Mouse (Mus musculus): ENCODE data around the gene Hsd3b5. TPM values are rescaled to one million over a fixed set of nuclear protein-coding genes. Genes with fewer than 3 reads are reported as not detected.
"Not testable (repeated sequence)": the region's sequence is repeated elsewhere in the genome, so short reads cannot be mapped to it uniquely, and the experiment has no call there.

The Hsd3b5 gene
- polyA plus RNA-seq (2015; fragmentation: Nextera tagmentation; extraction: Ambion mirVana), result not detected in 2 replicates

GRCm38 (mm10) chr3:98630152-98630551 lies at the start of gene Hsd3b5:
TSS of gene Hsd3b5 (minus strand) at chr3:98630252.
- no peak within 1 kb of the TSS for H3K4me2 ChIP-seq
- H3K4me1 ChIP-seq, result no peaks in the 10 kb centered on the region
- ATAC-seq (ENCODE audit: insufficient read depth, low FRiP score, low read depth), result no peak

GRCm38 (mm10) chr3:98635145-98635544 lies 5.1 kb upstream of the Hsd3b5 start:
- 76% methylated on average over 1 of the region's 1 CpGs for WGBS
- Histone ChIP-seq H3K9ac (no peak overlapping the region), H3K27ac (no peak overlapping the region), H3K4me1 (no peaks in the 10 kb centered on the region), H3K4me3 (replicated peaks) (no peak overlapping the region), H3K27me3 (replicated peaks) (no peaks in the 10 kb centered on the region), H3K36me3 (no peaks in the 10 kb centered on the region), H3K4me2 (no peak overlapping the region), H3K9me3 (no peaks in the 10 kb centered on the region)
- ATAC-seq (ENCODE audit: insufficient read depth, low FRiP score, low read depth), result no peak

More at GRCm38 (mm10) chr3:98630152-98630551, at the start of gene Hsd3b5:
- H3K4me3 ChIP-seq (replicated peaks), result no peak within 1 kb of the TSS
- H3K9ac ChIP-seq, result no peak within 1 kb of the TSS
- H3K27ac ChIP-seq, result no peak within 1 kb of the TSS
- no peaks in the 10 kb centered on the region for H3K27me3 ChIP-seq (replicated peaks)
- no peaks in the 10 kb centered on the region for H3K9me3 ChIP-seq
- no peaks in the 10 kb centered on the region for H3K36me3 ChIP-seq

- Histone ChIP-seq H3K4me3 (replicated peaks) (no peak overlapping the region), H3K27ac (no peak overlapping the region), H3K9me3 (no peaks in the 10 kb centered on the region), H3K4me2 (no peak overlapping the region), H3K9ac (no peak overlapping the region), H3K27me3 (replicated peaks) (no peaks in the 10 kb centered on the region), H3K4me1 (no peaks in the 10 kb centered on the region), H3K36me3 (no peaks in the 10 kb centered on the region)
- WGBS, result 79% methylated on average over 3 of the region's 3 CpGs
- no peak for ATAC-seq (ENCODE audit: insufficient read depth, low FRiP score, low read depth)
Measured at GRCm38 (mm10) chr3:98629633-98630032, 419 bp downstream of the Hsd3b5 start.

- H3K27me3 ChIP-seq (replicated peaks); H3K4me1 ChIP-seq; H3K4me3 ChIP-seq (replicated peaks); H3K36me3 ChIP-seq; ATAC-seq (ENCODE audit: insufficient read depth, low FRiP score, low read depth); H3K9ac ChIP-seq; H3K9me3 ChIP-seq; H3K4me2 ChIP-seq; H3K27ac ChIP-seq: not testable (repeated sequence)
- WGBS, result 52% methylated on average over 1 of the region's 1 CpGs
Measured at GRCm38 (mm10) chr3:98616786-98617185, 13.3 kb downstream of the Hsd3b5 start.

GRCm38 (mm10) chr3:98616244-98616643 lies 13.8 kb downstream of the Hsd3b5 start:
- H3K4me3 ChIP-seq (replicated peaks); H3K4me1 ChIP-seq; H3K9ac ChIP-seq; ATAC-seq (ENCODE audit: insufficient read depth, low FRiP score, low read depth); H3K27ac ChIP-seq; H3K4me2 ChIP-seq; H3K9me3 ChIP-seq; H3K36me3 ChIP-seq; H3K27me3 ChIP-seq (replicated peaks): not testable (repeated sequence)
- 26% methylated on average over 2 of the region's 2 CpGs for WGBS

- H3K27me3 ChIP-seq (replicated peaks); H3K27ac ChIP-seq; H3K9ac ChIP-seq; ATAC-seq (ENCODE audit: insufficient read depth, low FRiP score, low read depth); H3K36me3 ChIP-seq; H3K4me1 ChIP-seq; H3K4me2 ChIP-seq; H3K9me3 ChIP-seq; H3K4me3 ChIP-seq (replicated peaks): not testable (repeated sequence)
- WGBS, result 57% methylated on average over 2 of the region's 2 CpGs
Measured at GRCm38 (mm10) chr3:98614406-98614927, 15.6 kb downstream of the Hsd3b5 start.

GRCm38 (mm10) chr3:98613963-98614362 lies 16.1 kb downstream of the Hsd3b5 start:
- Histone ChIP-seq H3K9ac (no peak overlapping the region), H3K9me3 (no peaks in the 10 kb centered on the region), H3K36me3 (no peaks in the 10 kb centered on the region), H3K27me3 (replicated peaks) (no peaks in the 10 kb centered on the region), H3K4me2 (no peak overlapping the region), H3K4me3 (replicated peaks) (no peak overlapping the region), H3K27ac (no peak overlapping the region), H3K4me1 (no peaks in the 10 kb centered on the region)
- no peak for ATAC-seq (ENCODE audit: insufficient read depth, low FRiP score, low read depth)

GRCm38 (mm10) chr3:98613540-98613939 lies 16.5 kb downstream of the Hsd3b5 start:
- H3K9me3 ChIP-seq; H3K27me3 ChIP-seq (replicated peaks); ATAC-seq (ENCODE audit: insufficient read depth, low FRiP score, low read depth); H3K4me2 ChIP-seq; H3K9ac ChIP-seq; H3K4me3 ChIP-seq (replicated peaks); H3K36me3 ChIP-seq; H3K27ac ChIP-seq; H3K4me1 ChIP-seq: not testable (repeated sequence)

- no peak for ATAC-seq (ENCODE audit: insufficient read depth, low FRiP score, low read depth)
- Histone ChIP-seq H3K36me3 (no peaks in the 10 kb centered on the region), H3K4me2 (no peak within 1 kb of the TSS), H3K4me3 (replicated peaks) (no peak within 1 kb of the TSS), H3K4me1 (no peaks in the 10 kb centered on the region), H3K9me3 (no peaks in the 10 kb centered on the region), H3K27me3 (replicated peaks) (no peaks in the 10 kb centered on the region), H3K27ac (no peak within 1 kb of the TSS), H3K9ac (no peak within 1 kb of the TSS)
Measured at GRCm38 (mm10) chr3:98588707-98589106, 41.3 kb downstream of the Hsd3b5 start, which contains the start of gene Gm10681. TSS of gene Gm10681 (minus strand) at chr3:98588807.

- Histone ChIP-seq H3K9ac (no peak overlapping the region), H3K27ac (no peak overlapping the region), H3K9me3 (no peaks in the 10 kb centered on the region), H3K36me3 (no peaks in the 10 kb centered on the region), H3K4me3 (replicated peaks) (no peak overlapping the region), H3K4me1 (no peaks in the 10 kb centered on the region), H3K4me2 (no peak overlapping the region), H3K27me3 (replicated peaks) (no peaks in the 10 kb centered on the region)
- ATAC-seq (ENCODE audit: insufficient read depth, low FRiP score, low read depth), result no peak
- WGBS, result 59% methylated on average over 2 of the region's 2 CpGs
Measured at GRCm38 (mm10) chr3:98587721-98588120, 42.3 kb downstream of the Hsd3b5 start.

GRCm38 (mm10) chr3:98582622-98583021 lies 47.4 kb downstream of the Hsd3b5 start:
- H3K4me2 ChIP-seq; H3K27me3 ChIP-seq (replicated peaks); H3K36me3 ChIP-seq; H3K9ac ChIP-seq; H3K27ac ChIP-seq; H3K4me1 ChIP-seq; H3K9me3 ChIP-seq; ATAC-seq (ENCODE audit: insufficient read depth, low FRiP score, low read depth); H3K4me3 ChIP-seq (replicated peaks): not testable (repeated sequence)

GRCm38 (mm10) chr3:98582202-98582601 lies 47.9 kb downstream of the Hsd3b5 start:
- H3K36me3 ChIP-seq; H3K9me3 ChIP-seq; H3K9ac ChIP-seq; H3K4me3 ChIP-seq (replicated peaks); H3K27me3 ChIP-seq (replicated peaks); H3K27ac ChIP-seq; H3K4me2 ChIP-seq; H3K4me1 ChIP-seq; ATAC-seq (ENCODE audit: insufficient read depth, low FRiP score, low read depth): not testable (repeated sequence)
- no CpG with 5 or more reads among the region's 1 CpGs for WGBS

GRCm38 (mm10) chr3:98581024-98581423 lies 49.0 kb downstream of the Hsd3b5 start:
- not testable (repeated sequence) for H3K27me3 ChIP-seq (replicated peaks); H3K9me3 ChIP-seq; H3K4me2 ChIP-seq; H3K27ac ChIP-seq; H3K4me1 ChIP-seq; H3K4me3 ChIP-seq (replicated peaks); H3K9ac ChIP-seq; ATAC-seq (ENCODE audit: insufficient read depth, low FRiP score, low read depth); H3K36me3 ChIP-seq
- 75% methylated on average over 1 of the region's 1 CpGs for WGBS

Data from stomach, embryonic 15.5 days (tissue).